Mouse (Mus musculus) testis, adult 2 months (tissue): Measurements from ENCODE around the gene Gm10337.

ENCODE experiments used
- CTCF ChIP-seq: fragments of 200-500 bp; IDR thresholded peaks from 2 replicates; pipeline ENCODE4 v1.5.1; 2012; ENCODE audit warnings: low read depth, mild to moderate bottlenecking, inconsistent platforms, low read length, moderate library complexity; ENCODE audit not compliant: control insufficient read depth, insufficient read depth, insufficient replicate concordance
- POLR2A ChIP-seq: fragments of 200-500 bp; IDR thresholded peaks from 2 replicates; pipeline ENCODE4 v1.6.1; 2012; ENCODE audit warnings: low read depth, mild to moderate bottlenecking, inconsistent platforms, low read length, moderate library complexity; ENCODE audit not compliant: control insufficient read depth

- no peak for TF ChIP-seq POLR2A
- no peak for TF ChIP-seq CTCF
These were observed 30.3 kb upstream of the Gm10337 start for GRCm38 (mm10) chr15:102473246-102473645.
